Mouse (Mus musculus) layer of hippocampus, adult 8-10 months (tissue): ENCODE data around the gene Gm17949. TPM values are rescaled to one million over a fixed set of nuclear protein-coding genes. Genes with fewer than 3 reads are reported as not detected.

ENCODE experiments used
- DNase-seq, 2 experiments: peaks; one replicate each; pipeline ENCODE4 v3.0.0; 2022; ENCODE audit warnings: low spot score in 2 of 2
- total RNA-seq, 4 experiments: library from RNA; stranded (reverse); gene quantifications; 2 replicates each; pipeline ENCODE4 v1.2.4; 2022

The Gm17949 gene
- total RNA-seq, 4 experiments from 2014 or later: 0.45 to 0.57 TPM; not detected in 2

DNA sequence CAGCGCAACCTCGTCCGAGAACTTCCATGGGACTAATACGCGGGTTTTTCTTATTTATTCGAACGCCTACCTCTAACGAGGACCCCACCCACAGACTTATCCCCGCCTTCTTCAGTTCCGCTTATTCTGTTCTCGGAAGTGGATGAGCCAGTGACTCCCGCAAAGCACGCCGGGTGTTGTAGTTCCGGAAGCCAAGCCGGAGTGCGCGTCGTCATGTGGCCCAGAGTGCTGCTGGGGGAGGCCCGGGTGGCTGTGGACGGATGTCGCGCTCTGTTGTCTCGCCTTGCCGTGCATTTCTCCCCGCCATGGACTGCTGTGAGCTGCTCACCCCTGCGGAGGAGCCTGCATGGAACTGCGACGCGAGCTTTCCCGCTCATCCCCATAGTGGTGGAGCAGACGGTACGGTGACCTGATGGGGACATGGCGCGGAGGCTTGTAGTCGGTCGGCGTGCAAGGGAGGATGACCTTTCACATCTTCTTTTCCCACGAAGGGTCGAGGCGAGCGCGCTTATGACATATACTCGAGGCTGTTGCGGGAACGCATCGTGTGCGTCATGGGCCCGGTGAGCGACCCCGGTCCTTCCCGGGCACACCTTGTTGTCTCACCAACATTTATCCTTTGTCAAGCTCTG, 21.0 kb upstream of the Gm17949 start, which contains the start of gene Clpp:
Gene Clpp (plus strand): TSS at position 191 of the 632 bp plus-strand sequence.
- peak; percentile 94 to 95 for DNase-seq

DNA sequence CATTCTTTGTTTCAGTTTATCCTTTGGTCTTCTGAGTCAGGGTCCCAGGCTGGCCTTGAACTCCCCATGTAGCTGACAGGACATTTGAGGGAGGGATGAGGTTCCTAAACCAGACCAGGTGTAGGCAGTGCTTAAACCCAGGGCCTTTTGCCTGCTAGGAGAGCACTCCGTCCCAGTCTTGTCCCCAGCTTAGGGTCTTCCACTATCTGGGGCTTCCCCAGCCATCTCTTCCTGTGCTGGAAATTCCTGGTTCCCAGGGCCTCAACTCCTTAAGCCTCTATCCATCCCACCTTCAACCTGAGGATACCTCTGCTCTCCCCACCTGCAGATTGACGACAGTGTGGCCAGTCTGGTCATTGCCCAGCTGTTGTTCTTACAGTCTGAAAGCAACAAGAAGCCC, 20.3 kb upstream of the Gm17949 start:
- no peak for DNase-seq

DNA sequence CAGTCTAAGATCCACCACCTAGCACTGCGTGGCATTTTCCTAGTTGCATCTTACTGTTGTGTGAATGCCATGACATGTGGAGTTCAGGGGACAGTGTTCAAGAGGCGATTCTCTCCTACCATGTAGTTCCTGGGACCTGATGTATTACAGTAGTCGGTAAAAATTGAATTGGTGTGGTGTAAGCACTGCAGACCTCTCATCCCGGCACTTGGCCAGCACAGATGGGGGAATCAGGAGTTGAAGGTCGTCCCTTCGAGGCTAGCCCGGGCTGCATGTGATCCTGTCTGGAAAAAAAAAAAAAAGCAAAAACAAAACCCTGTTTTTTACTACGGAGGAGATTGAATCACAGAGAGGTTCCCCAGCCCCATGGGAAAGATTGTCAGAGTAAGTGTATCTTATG, 16.2 kb upstream of the Gm17949 start:
- no peak for DNase-seq

DNA sequence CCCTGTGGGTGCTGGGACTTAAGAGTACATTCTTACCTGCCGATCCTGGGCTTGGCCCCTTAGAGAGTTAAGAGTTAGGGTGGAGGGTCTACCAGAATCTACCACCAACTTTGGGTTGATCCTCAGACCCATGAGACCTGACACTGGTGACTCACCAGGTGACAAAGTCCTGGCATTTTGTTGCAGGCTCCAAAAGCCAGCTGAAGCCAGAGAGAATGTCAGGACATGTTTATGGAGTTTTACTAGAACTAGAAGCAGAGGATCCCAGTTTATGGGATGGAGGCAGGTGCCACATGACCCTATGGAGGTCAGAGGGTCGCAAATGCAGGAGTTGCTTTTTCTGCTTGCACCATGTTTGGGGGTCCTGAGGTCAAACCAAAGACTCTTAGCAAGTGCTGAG, 14.8 kb upstream of the Gm17949 start:
- no peak for DNase-seq

DNA sequence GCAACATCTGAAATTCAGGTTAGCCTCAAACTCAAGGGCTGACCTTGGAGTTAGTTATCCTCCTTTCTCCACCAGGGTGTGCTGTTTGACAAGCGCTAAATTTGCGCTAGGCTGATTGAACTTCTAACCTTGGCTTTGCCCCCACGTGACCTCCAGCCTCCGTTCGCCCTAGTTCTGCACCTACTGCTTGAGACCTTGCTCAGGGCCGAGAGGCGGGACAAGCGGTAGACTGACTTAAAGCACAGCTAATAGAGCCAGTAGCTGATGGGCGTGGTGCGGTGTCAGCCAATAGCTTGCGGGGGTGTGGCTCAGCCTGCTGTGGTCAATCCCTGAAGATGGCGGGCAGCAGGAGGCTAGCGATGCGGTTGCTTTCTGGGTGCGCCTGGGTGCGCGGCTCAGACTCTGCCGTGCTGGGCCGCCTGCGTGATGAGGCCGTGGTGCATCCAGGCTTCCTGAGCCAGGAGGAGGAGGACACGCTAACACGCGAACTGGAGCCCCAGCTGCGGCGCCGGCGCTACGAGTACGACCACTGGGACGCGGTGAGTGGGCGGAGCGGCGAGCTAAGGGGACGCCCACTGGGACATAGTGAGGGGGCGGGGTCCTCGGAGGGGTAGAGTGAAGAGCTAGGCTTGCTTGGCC, 14.1 kb upstream of the Gm17949 start, which contains the start of gene Alkbh7:
Gene Alkbh7 (plus strand): TSS at position 311 of the 639 bp plus-strand sequence.
- peak; percentile 95 to 96 for DNase-seq

DNA sequence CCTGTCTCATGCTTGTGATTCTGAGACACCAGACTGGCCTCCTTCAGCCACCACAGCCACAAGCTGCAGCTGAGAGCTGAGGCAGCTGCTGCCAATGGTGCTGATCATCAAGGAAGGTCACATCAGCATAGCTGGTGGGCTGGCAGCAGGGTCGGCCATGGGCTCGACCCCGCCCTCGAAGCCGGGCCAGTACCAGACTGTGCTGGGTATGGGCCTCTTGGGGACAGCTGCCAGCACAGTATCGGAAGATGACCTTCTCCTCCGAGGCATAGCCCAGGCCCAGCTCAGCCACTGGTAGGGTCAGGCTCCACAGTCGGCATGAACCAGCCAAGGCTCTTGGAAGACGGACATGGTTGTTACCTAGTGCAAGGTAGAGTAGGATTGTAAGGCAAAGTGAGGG, 11.9 kb upstream of the Gm17949 start:
- DNase-seq: no peak

DNA sequence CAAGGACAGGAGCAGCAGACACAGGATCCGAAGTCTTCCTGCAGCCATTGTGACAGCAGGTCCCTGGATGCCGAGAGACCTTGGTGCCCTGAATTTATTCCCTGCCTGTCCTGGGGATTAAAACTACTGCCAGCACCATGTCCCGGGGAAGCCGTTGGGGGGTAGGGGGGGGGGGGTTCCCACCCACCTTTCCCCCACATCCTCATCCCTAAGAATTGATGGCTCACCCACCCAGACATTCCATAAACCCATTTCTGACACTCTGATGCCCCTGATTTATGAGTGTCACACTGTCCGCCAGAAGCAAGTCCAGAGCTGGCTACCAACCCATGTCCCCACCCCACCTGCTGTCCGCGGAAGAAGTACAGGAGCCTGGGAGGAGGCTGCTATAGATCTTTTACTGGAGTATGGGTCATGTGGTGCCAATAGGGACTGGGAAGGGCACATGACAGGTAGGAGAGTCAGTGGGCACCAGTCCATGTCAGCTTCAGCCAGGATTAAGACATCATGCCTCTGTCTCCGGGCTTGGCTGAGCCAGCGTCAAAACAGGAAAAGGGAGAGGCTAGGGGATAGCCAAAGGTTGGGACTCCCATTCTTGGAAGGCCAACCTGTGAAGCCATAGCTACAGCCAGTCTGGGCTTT, 11.2 kb upstream of the Gm17949 start, which contains the start of gene Pspn:
Gene Pspn (minus strand): TSS at position 51 of the 642 bp plus-strand sequence.
- DNase-seq: no peak

DNA sequence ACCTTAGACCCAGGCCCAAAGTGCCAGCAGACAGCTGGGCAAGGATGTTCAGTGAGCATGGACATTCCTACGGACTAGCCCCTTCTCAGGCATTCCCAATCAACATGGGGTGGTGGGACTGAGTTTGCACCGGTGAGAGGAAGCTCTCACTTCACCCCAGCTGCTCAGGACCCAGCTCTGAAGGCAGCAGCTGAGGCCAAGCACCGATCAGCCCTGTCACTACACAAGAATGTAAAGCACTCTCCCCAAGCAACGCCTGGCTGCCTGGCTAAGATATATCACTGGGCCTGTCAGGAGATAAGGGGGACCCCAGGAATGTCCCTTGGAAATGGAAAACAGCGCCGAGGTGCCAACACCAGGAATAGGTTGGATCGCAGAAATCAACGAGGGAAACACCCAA, 10.0 kb upstream of the Gm17949 start:
- no peak for DNase-seq

DNA sequence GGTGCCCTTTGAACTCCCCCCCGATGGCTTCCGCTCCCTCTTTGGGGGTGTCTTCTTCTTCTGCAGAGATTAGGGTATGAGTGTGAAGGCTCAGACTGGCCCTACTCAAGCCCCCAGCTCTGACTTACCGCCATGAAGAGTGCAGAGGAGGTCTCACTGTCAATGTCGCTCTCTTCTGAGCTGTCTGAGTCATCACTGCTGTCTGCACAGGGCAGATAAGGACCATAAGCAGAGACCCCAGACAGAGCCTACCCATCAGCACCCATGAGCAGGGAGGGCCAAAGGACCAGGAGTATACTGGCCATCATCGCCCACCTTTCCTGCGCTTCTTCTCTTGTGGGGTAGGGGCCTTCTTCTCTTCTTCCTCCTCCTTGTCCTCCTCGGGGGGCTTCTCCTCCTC, 7.3 kb upstream of the Gm17949 start:
- DNase-seq: no peak

DNA sequence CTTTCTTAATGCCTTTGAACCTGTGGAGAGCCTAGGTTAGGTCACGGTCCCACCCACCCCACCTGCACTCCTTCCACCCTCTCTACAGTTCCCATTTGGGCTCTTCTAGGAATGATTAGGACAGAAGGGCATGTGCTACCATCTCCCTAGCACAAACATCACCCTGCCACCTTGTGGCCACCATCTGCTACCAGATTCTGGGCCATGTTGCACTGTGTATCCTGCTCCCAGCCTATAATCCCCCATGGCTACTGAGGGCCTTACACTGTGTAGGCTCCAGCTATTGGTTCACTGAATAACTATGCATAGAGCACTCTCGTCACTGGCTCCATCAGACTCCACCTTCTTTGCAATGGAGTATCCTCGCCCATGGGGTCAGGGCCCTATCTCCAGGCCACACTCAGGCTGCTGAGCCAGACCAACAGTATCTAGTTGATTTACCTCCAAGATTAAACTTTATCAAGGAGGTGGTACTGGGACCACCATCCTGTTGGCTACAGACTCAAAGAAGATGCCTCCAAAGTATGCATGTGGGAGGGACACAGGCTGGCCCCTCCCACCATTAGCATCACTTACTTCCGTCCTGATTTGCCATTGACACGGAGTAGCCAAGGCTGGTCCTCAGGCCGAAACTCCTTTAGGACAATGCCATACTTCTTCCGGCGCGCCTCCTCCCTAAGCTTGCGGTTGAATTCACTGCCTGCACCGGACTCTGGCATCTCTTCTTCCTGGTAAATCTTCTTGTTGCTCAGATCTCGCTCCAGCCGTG, 3.9 kb upstream of the Gm17949 start:
- no peak for DNase-seq

DNA sequence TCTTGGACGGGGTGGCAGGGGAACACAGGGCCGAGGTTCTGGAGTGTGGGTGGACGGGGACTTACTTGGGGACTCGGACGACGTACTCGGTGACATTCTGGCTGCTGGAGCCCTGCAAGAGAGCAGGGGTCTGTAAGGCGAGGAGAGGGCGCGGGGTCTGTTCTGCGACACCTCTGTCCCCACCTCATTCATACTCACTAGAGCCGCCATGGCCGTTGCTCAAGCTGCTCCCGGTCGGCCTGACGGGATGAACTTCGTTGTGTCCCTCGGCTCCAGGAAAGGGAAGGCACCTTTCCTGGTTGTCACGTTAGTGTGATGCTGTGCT, 396 bp upstream of the Gm17949 start:
- DNase-seq: no peak

DNA sequence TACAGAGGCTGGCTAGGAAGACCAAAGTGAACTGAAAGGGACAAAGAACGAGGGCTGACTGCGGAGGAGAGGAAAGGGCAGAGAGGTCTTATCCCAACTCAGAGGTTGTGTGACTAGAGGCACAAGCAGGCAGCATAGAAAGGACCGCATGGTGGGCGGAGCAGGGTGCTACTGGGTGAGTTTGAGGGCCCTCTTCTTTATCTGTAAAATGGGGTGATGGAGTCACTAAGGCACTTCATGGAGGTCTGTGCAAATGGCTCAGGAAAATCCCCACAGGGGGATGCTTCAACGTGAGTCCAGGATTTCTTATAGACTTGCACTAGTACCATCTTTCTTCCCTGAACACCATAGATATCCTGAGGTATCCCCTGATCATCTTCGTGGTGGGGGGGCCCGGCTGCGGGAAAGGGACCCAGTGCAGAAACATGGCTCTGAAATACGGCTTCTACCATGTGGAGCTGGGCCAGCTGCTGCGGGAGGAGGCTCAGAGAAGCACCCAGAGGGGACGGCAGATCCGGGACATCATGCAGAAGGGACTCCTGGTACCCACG, 1.1 kb downstream of the Gm17949 start:
- no peak for DNase-seq

DNA sequence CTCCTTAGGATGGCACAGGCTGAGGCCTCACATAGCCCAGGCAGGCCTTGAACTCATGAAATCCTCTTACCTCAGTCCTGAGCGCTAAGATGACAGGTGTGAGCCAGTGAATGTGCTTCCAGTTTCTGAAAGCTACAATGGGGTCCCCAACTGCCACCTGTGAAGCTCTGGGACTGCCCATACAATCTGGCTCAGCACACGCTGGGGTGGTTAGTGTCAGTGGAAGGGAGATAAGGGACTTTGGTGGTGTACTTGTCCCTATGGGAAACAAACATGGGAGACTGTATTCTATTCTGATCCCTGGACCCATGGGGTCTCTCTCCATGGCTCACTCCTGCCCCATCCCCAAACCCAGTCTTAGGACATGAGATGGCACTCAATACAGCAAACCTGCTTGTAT, 8.4 kb downstream of the Gm17949 start:
- no peak for DNase-seq

DNA sequence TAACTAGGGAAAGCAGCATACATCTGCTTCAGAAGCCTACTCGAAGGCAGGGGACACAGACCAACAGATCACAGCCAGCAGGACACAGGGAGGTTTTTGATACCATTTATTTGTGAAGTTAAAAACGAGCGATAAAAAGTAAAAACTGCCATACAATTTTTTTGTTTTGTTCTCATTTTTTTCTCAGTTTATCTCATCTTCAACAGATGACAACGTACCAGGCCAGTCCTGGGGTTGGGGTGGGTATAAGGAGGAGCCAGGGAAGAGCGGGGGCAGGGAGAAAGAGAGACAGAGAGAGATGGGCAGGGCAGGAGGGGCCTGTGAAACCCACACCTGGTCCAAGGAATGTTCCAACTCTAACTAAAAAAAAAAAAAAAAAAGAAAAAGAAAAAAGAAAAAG, 9.7 kb downstream of the Gm17949 start:
- no peak for DNase-seq

DNA sequence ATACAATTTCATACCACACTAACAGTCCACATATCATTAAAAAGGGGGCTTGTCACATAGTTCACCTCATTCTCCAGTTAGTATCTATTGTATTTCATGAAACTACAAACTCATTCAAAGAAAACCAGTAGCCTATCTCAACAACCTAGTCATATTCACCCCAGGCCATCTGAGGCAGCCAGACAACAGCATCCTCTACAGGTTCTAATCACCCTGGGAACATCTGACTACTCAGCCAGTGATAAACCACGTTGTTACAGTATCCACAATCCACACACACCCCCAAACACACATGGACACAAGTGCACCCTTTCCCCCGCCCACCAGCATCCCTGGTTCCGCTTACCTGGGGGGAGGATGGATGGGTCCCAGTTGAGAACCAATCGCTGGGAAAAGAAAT, 16.2 kb downstream of the Gm17949 start:
- DNase-seq: no peak

DNA sequence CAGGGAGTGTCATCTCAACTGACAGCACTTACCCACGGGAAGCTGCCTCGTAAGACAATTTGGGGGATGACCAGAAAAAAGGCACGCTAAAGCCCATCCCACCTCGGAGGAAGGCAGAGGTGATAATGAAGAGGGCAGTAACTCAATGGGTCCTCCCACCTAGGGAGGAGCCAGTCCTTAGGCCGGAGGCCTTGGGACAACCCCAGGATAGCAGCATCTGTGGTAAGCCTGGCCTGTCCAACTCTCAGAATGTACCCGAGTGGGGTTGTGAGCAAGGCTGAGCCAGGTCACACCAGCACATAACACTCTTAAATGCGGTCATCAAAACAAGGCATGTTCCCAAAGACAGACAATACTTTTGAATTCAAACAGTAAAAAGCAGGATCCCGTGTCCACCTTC, 18.4 kb downstream of the Gm17949 start:
- no peak for DNase-seq

DNA sequence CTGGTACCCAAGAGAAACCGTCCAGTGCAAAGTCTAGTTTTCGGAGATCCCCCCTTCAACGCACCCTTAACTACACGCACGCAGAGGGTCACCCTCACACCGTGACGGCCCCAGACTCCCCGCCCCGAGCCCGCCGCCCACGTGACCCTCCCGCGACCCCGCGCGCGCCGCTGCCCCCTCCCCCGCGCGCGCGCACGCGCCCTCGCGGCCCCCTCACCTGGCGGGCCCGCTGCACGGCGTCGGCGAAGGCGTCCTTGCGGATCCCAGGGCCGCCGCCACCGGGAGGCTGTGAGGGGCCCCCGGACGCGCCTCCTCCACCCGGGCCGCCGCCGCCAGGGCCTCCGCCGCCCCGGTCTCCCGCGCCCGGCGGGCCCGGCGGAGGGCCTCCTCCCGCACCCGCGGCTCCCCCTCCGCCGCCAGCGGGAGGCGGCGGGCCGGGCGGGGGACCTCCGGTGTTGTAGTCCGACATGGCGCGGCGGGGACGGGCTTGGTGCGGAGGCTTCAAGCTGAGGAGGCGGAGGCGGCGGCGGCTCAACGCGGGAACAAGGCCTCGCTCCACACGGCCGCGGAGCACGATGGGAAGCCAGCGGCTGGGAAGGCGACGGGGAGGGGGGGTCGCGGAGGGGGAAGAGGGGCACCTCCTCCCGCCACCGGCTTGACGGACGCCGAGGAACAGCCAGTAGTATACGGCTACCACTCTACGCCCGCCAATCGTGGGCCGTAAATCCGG, 19.8 kb downstream of the Gm17949 start, which contains the start of gene Khsrp:
Gene Khsrp (minus strand): TSS at position 592 of the 730 bp plus-strand sequence.
- DNase-seq: no peak

DNA sequence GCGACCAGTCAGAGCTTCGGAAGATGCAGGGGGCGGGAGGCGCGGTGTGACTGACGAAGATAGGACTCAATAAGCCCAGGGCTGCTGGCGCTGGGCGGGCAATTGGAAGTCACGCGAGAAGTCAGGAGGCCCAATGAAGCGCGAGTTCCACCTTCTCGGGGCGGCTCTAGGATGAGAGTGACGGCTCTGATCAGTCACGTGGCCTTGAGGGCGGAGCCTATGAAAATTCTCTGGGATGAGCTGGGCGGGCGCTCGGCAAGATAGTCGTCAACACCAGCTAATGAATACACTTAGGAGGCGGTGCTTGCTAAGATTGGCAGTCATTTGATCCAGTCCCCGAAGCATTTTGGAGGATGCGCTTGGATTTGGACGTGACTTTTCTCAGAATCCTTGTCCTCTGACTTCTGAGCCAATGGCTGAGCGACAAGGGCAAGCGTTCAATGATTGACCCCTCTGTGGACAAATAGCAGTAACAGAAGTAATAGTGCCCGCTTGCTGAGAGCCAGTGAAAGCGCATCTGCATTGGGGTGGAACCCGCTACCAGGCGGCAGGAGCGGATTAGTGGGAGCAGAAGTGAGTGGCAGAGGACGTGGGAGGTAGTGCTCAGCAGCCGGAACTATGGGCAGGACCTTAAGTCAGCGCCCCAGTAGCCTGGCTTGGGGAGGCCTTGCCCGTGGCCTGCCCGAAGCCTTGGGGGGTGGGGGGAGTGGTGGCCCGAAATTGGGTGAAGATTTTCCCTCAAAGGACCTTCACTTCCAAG, 20.6 kb downstream of the Gm17949 start:
- peak; percentile 100 for DNase-seq

DNA sequence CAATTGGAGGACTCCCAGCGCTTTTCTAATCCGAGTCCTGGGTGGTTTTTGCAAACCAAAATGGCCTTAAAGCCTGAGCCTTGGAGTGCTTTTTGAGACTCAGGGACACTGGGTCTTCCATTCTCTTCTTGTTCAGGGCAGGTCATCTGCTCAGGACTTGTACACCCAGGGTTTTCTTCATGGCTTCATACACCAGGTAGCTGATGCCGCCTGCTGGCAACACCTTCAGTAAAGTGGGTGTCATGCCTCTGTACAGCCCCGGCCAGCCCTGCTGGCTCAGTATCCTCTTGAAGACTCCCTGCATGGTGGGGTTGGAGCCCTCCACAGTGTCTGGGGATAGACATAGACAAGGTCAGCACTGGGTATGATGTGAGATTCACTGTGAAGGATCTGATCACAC, 21.6 kb downstream of the Gm17949 start:
- no peak for DNase-seq

DNA sequence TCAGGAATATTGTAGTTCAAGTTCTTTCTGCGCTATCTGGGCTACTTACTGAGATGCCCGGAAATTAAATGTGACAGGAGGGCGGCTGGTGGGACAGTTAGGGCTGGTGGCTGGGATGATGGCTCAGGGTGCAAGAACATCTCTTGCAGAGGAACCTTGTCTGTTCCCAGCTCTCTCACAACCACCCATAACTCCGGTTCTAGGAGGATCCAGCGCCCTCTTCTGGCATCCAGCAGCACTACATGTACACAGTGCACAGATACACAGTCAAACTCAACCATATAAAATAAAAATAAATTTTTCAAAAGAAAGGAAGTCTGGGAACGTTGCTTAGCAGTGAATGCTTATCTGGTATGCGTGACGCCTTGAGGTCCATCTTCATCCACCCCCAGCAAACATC, 27.7 kb downstream of the Gm17949 start:
- no peak for DNase-seq
